Mouse (Mus musculus) lung, adult 2 months (tissue): Measurements from ENCODE around the gene Aplnr.

Experiments
- CTCF ChIP-seq: fragments of 200-500 bp; IDR thresholded peaks from 2 replicates; pipeline ENCODE4 v1.5.1; 2011; ENCODE audit warnings: mild to moderate bottlenecking, low read length, control low read depth; ENCODE audit not compliant: insufficient read depth
- POLR2A ChIP-seq: fragments of 200-500 bp; IDR thresholded peaks from 2 replicates; pipeline ENCODE4 v1.6.1; 2011; ENCODE audit warnings: low read depth, mild to moderate bottlenecking, control low read depth, low read length, borderline replicate concordance; ENCODE audit errors: extremely low read depth

DNA sequence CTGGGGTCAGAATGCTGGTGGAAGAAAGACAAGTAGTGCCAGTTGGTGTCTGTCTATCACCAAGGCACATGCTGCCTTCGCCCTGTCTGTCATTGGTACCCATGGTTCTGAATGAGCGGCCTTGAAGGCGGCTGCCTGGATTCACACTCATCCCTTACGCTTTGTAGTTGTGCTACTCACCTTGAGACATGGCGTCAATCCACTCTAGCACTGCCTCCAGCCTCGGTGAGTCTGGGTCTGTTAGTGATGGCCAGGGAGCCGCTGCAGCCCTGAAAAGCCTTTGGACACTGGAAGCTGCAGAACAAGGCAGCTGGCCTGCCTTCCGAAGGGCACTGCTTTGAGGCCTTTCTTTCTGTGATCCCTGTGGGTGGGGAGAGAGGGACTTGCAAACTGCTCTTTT is 32.8 kb upstream of the Aplnr start:
- TF ChIP-seq CTCF, result no peak
- no peak for TF ChIP-seq POLR2A
